Mouse (Mus musculus): ENCODE measurements at regions not wholly inside any gene's neighbourhood (a gene's known extent, or its start where the extent isn't known, plus 50 kb on each side); places are given as distances from the start of the nearest gene placed in this dataset.

DNA sequence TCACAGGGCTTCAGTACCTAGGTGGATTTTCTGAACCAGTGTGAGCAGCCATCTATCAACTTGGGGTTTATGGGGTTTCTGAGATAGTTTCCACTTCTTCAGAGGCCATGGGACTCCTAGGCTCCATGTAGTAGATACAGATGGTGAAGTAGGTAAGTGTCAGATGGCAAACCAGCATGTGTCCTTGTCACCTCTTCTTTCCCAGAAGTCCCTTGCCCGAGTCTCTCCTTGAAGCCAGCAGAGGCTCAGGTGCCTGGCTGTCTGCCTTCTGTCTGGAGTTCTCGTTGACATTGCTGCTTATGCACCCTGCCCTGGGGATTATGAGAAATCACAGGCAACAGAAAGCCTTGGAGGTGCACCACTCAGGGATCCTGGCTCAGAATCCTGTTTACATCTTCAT is 476.9 kb downstream of the Gm10295 start:
- WGBS, result 81% methylated on average over 2 of the region's 2 CpGs
- H3K9ac ChIP-seq, result no peak overlapping the region
- no peak for ATAC-seq (ENCODE audit: low read depth)

DNA sequence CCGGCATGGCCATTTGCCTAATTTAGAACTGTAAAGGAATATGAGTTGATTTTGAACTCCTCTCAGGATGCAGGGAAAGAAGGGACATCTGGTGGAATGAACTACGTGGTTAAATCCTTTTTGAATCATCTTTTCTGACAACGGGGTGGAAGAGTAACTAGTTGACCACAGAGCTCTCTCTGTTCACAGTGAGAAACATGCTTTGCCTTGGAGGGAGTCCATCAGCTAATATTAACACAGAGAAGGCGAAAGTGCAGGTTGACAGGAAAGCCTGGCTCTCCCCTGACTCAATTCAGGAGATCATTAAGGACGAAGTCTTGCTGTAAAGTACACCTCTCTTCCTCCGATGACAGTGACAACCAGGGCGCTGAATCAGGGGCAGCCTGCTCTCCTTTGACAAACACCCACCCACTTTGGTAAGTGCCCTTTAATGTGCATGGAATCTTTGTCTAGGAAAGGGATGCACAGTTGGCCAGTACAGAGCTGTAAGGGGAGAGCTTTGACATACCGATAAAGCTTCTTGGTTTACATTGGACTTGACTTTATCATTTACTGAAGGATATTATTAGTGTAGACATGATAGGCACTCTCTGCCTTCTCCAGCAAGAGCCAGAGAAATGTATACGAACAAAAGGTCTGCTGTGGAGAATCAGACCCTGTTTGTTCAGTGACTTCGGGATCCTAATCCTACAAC is 480.3 kb downstream of the Gm10295 start:
- Histone ChIP-seq H3K9ac (no peak overlapping the region), H3K4me3 (no peak overlapping the region), H3K4me2 (no peak overlapping the region), H3K36me3 (no peaks in the 10 kb centered on the region), H3K9me3 (no peaks in the 10 kb centered on the region), H3K4me1 (replicated peaks) (no peaks in the 10 kb centered on the region), H3K27me3 (no peaks in the 10 kb centered on the region), H3K27ac (replicated peaks) (no peak overlapping the region)
- WGBS, result 78% methylated on average over 10 of the region's 10 CpGs
- ATAC-seq (ENCODE audit: low read depth), result no peak

More for the DNA sequence above, 476.9 kb downstream of the Gm10295 start:
- Histone ChIP-seq H3K9me3 (no peaks in the 10 kb centered on the region), H3K27ac (replicated peaks) (no peak overlapping the region), H3K4me3 (no peak overlapping the region), H3K27me3 (no peaks in the 10 kb centered on the region), H3K4me1 (replicated peaks) (no peaks in the 10 kb centered on the region), H3K4me2 (no peak overlapping the region), H3K36me3 (no peaks in the 10 kb centered on the region)

DNA sequence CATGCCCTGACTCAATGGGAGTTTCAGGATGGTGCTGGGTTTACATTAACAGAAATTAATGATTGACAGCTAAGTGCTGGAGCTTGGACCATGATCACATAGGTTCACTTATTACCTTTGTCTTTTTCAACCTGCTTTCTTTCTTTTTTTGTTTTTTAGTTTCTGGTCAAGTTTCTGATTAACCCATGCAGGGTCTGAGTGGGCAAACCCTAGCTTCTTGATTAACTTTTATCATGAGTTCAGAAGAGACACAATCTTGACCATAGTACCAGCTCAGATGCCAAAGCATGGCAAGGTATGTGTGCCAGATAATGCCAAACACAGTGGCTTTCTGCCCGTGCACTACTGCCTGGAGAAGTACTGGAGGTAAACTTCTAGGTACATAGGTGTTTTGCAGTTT is 482.2 kb downstream of the Gm10295 start:
- H3K27me3 ChIP-seq, result no peaks in the 10 kb centered on the region
- no peak overlapping the region for H3K4me3 ChIP-seq
- H3K9ac ChIP-seq, result no peak overlapping the region
- no peaks in the 10 kb centered on the region for H3K36me3 ChIP-seq
- no peak overlapping the region for H3K27ac ChIP-seq (replicated peaks)
- H3K4me1 ChIP-seq (replicated peaks), result no peaks in the 10 kb centered on the region
- no peaks in the 10 kb centered on the region for H3K9me3 ChIP-seq
- ATAC-seq (ENCODE audit: low read depth), result no peak
- no peak overlapping the region for H3K4me2 ChIP-seq
- 74% methylated on average over 1 of the region's 1 CpGs for WGBS

DNA sequence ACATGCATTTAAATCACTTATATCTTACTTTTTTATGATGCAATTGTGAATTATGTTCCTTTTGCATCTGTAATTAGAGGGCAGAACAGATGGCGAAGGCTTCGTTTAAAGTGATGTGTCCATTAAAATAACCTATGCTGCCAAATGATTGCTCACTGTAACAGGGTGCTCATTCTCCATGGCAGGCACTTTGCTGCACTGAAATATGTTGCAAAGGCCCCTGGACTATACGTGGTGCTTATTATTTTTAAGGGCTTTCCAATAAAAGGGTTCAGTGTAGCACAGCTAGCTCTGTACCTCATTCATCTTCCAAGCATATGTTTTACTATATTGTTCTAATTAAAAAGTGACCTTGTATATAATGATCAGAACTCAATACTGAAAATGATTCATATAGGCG is 491.3 kb downstream of the Gm10295 start:
- H3K9me3 ChIP-seq, result no peaks in the 10 kb centered on the region
- ATAC-seq (ENCODE audit: low read depth), result 0 out of 2 replicates have a peak, but pooled peaks have one; percentile 27
- 49% methylated on average over 4 of the region's 4 CpGs for WGBS
- H3K27me3 ChIP-seq, result no peaks in the 10 kb centered on the region
- no peak overlapping the region for H3K4me2 ChIP-seq
- no peak overlapping the region for H3K27ac ChIP-seq (replicated peaks)
- H3K36me3 ChIP-seq, result no peaks in the 10 kb centered on the region
- peaks cover 23% of the 10 kb centered on the region for H3K4me1 ChIP-seq (replicated peaks)
- H3K9ac ChIP-seq, result no peak overlapping the region
- no peak overlapping the region for H3K4me3 ChIP-seq

DNA sequence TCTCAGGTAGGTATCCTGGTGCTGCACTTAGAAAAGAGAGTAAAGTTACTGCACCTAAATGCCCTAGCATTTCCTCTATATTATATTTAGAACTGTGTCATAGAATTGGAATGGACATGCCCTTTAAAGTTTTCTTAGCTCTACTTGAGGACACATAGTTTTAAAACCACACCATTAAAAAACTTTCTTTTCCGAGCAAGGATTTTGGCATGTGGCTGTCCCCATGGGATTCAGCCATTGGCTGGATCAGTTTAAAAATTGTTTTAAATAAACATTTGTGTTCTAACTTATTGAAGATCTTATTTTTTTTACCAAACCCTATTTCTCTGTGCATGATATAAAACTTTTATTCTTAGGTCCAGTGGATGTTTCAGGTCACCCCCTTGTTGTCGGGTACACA is 484.2 kb upstream of the Nr2f2 start:
- H3K36me3 ChIP-seq, result no peaks in the 10 kb centered on the region
- no peak overlapping the region for H3K4me2 ChIP-seq
- 83% methylated on average over 2 of the region's 2 CpGs for whole genome bisulfite sequencing
- H3K27me3 ChIP-seq, result no peaks in the 10 kb centered on the region
- H3K27ac ChIP-seq (replicated peaks), result no peak overlapping the region
- no peak for ATAC-seq (ENCODE audit: low read depth)
- H3K9me3 ChIP-seq, result no peaks in the 10 kb centered on the region
- H3K4me3 ChIP-seq, result no peak overlapping the region
- H3K9ac ChIP-seq, result no peak overlapping the region
- peaks cover 24% of the 10 kb centered on the region for H3K4me1 ChIP-seq (replicated peaks)

DNA sequence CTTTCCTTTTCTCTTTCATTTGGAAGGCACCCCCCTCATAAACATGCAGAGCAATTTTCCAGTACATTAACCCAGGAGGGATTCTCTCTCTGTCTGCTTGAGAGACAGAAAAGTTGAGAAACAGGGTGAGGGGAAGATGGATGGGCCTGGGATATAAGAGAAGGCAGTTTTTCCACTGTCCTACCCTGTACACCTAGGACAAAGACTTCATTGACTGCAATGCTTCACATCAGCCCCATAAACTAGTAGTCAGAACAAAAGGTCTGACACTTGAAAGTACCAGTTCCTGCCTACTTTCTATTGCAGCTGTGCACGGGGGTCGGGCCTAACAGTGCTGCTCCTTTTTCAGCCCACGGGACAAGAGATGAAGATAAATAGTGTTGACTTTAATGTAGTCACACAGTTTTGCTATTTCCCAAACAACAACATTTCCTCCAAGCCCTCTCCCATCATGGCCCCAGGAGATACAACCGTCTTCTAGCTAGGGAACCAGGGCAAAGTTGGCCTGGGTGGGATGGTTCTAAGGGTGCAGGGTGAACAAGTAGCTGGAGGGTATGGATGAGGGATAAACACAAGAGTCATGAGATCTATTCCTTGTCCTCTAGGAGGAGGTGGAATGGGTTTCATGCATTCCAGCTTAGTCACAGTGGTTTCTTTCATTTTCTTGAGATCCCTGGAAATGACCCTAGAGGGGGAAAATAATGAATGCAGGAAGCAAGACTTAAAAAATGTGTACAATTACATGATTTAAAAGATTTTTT is 481.7 kb upstream of the Nr2f2 start:
- 0 out of 2 replicates have a peak overlapping the region, but pooled peaks have one; percentile 15 for H3K27ac ChIP-seq (replicated peaks)
- ATAC-seq (ENCODE audit: low read depth), result peak; percentile 96
- WGBS, result 14% methylated on average over 4 of the region's 4 CpGs
- H3K36me3 ChIP-seq, result no peaks in the 10 kb centered on the region
- no peak overlapping the region for H3K4me2 ChIP-seq
- H3K9ac ChIP-seq, result no peak overlapping the region
- H3K4me3 ChIP-seq, result no peak overlapping the region
- H3K27me3 ChIP-seq, result no peaks in the 10 kb centered on the region
- no peaks in the 10 kb centered on the region for H3K9me3 ChIP-seq
- peaks cover 24% of the 10 kb centered on the region for H3K4me1 ChIP-seq (replicated peaks)

DNA sequence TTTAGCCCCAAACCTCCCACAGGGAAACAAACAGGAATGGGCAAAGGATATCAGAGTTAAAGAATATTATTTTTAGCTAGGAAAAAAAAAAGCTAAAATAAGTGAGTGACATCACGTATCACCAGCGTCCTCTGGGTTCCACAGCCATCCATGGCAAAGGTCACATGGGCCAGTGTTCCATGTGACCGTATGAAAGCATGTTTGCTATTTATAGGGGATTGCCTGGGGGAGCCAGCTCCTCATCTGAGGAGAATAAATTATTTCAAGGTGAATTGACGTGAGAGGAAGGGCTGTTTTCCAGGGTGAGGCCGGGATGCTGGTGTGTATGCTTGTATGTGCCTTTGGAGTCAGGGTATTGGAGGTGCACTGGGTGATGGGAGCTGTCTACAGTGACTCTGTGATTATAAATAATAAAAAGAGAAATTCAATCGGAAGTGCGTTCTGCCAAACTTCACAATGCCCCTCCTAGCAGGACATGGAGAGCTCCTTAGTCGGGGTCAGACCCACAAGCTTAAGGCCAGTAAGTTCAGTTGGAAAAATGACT is 481.0 kb upstream of the Nr2f2 start:
- H3K27me3 ChIP-seq, result no peaks in the 10 kb centered on the region
- H3K9me3 ChIP-seq, result no peaks in the 10 kb centered on the region
- peak; percentile 52 for ATAC-seq (ENCODE audit: low read depth)

DNA sequence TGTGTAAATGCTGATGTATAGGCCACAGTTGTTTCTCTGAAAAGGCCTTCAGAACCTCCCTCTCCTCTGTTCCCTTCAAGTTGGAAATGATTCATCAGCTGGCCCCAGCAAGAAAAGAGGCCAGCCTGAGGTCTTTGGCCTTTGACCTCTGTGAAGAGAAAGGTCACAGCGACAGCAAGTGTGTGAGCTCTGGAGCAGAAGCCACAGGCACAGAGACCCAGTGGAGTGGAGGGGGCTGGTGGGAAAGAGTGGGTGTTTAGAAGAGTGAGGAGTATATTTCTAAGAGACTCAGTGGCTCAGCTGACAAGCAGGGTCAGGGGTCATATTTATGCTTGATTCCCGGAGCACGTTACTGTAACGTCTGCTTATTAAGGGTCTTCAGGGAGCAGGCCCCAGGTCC is 479.5 kb upstream of the Nr2f2 start:
- H3K9me3 ChIP-seq, result no peaks in the 10 kb centered on the region
- no peak overlapping the region for H3K4me3 ChIP-seq
- no peak overlapping the region for H3K27ac ChIP-seq (replicated peaks)
- WGBS, result 13% methylated on average over 4 of the region's 4 CpGs
- H3K27me3 ChIP-seq, result no peaks in the 10 kb centered on the region
- H3K4me1 ChIP-seq (replicated peaks), result peaks cover 24% of the 10 kb centered on the region
- ATAC-seq (ENCODE audit: low read depth), result no peak
- H3K4me2 ChIP-seq, result no peak overlapping the region
- H3K9ac ChIP-seq, result no peak overlapping the region
- no peaks in the 10 kb centered on the region for H3K36me3 ChIP-seq

More for the DNA sequence above, 481.0 kb upstream of the Nr2f2 start:
- H3K4me3 ChIP-seq, result no peak overlapping the region
- peaks cover 24% of the 10 kb centered on the region for H3K4me1 ChIP-seq (replicated peaks)
- no peaks in the 10 kb centered on the region for H3K36me3 ChIP-seq
- no peak overlapping the region for H3K4me2 ChIP-seq
- peak overlapping the region; percentile 46; the same call in 1 of the 2 replicates for H3K27ac ChIP-seq (replicated peaks)
- H3K9ac ChIP-seq, result no peak overlapping the region
- WGBS, result 16% methylated on average over 8 of the region's 8 CpGs

DNA sequence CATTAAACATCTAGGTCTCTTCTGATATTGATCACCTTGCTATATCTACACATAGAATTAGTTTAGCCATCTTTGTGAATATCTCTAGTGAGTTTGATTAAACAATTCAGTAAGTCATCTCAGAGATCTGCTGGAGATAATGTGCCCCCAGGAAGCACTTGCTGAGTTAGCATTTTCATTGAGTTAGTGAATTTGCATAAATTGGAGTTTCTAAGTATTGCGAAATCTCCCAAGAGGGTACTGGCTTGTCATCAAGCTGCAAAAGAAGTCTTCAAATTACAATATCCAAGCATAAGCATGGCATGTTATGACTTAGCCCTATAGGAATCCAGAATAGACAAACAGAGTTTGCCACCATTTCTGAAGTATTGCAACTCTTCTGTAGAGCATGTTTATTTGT is 473.6 kb upstream of the Nr2f2 start:
- Histone ChIP-seq H3K36me3 (no peaks in the 10 kb centered on the region), H3K4me3 (no peak overlapping the region), H3K4me2 (no peak overlapping the region), H3K4me1 (replicated peaks) (0 out of 2 replicates have a peak, but pooled peaks cover under 1% of the 10 kb centered on the region), H3K9me3 (no peaks in the 10 kb centered on the region), H3K27me3 (no peaks in the 10 kb centered on the region), H3K27ac (replicated peaks) (no peak overlapping the region), H3K9ac (no peak overlapping the region)
- 89% methylated on average over 1 of the region's 1 CpGs for WGBS
- ATAC-seq (ENCODE audit: low read depth), result no peak

DNA sequence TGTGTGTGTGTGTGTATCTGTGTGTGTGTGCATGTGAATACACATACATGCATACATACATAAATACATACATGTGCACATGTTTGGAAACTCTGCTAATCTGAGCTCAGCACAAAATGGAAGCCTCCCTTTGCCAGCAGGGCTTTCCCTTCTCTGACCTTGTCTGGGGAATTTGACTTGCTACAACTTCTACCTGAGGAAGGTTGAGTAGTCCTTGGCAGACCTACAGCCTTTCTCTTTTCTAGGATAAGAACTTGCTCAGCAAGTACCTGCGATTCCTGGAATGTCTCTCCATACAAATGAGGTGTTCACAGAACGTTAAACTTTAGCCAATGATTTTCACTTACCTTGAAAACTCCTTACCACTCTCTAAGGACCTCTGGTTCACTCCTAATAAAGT is 472.7 kb upstream of the Nr2f2 start:
- H3K9ac ChIP-seq, result no peak overlapping the region
- H3K27me3 ChIP-seq, result no peaks in the 10 kb centered on the region
- no peaks in the 10 kb centered on the region for H3K9me3 ChIP-seq
- no peak overlapping the region for H3K27ac ChIP-seq (replicated peaks)
- no peak overlapping the region for H3K4me3 ChIP-seq
- no peak for ATAC-seq (ENCODE audit: low read depth)
- H3K36me3 ChIP-seq, result no peaks in the 10 kb centered on the region
- WGBS, result 93% methylated on average over 2 of the region's 2 CpGs
- peaks cover 8% of the 10 kb centered on the region; the same call in 1 of the 2 replicates for H3K4me1 ChIP-seq (replicated peaks)
- no peak overlapping the region for H3K4me2 ChIP-seq

DNA sequence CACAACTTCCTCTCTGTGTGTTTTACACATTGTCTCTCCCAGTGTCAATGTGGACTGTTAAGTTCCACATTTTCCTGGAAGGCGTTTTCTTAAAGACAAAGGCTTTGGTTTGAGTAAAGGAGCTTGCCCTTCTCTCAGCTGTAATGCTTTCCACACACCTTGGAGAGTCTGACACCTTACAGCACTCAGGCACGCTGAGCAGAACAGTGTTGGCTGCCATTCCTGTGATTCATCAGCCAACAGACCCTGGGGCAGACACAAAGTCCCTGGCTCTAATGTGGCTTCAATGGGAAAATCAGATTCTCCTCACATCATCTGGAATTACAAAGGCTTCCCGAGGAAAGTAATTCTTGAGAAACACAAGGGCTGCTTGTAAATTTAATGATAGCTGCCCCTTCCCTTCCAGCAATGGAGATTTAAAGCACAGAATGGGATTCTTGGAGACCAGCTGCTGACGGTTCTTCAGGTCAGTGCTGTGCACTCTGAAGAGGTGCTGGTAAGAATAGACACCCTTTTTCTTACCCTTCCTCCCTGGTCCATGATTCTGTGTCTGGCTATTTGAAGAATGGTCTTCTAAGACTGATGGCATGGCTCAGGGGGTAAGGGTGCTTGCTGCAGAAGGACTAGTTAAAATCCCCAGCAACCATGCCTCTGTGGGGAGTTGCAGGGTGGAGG is 468.4 kb upstream of the Nr2f2 start:
- Histone ChIP-seq H3K27ac (replicated peaks) (no peak overlapping the region), H3K4me3 (no peak overlapping the region), H3K4me1 (replicated peaks) (peaks cover 8% of the 10 kb centered on the region; the same call in 1 of the 2 replicates), H3K9ac (no peak overlapping the region), H3K36me3 (no peaks in the 10 kb centered on the region), H3K4me2 (no peak overlapping the region), H3K9me3 (no peaks in the 10 kb centered on the region), H3K27me3 (no peaks in the 10 kb centered on the region)
- no peak for ATAC-seq (ENCODE audit: low read depth)
- WGBS, result 20% methylated on average over 4 of the region's 4 CpGs
